Mouse (Mus musculus) C2C12 (cell line): Measurements from ENCODE around the gene Scap.

Experiments
- CTCF ChIP-seq: IDR thresholded peaks from one replicate; pipeline ENCODE4 v1.5.1; 2011; ENCODE audit not compliant: control insufficient read depth, insufficient read depth, insufficient read length
- FOSL1 ChIP-seq: IDR thresholded peaks from one replicate; pipeline ENCODE4 v1.8.0; 2011; ENCODE audit warnings: mild to moderate bottlenecking, low read length; ENCODE audit not compliant: poor library complexity, insufficient read depth, severe bottlenecking
- MYOD1 ChIP-seq: IDR thresholded peaks from one replicate; pipeline ENCODE4 v1.6.1; 2011; ENCODE audit warnings: low read depth; ENCODE audit not compliant: control insufficient read depth, insufficient read length
- MYOG ChIP-seq: IDR thresholded peaks from one replicate; pipeline ENCODE4 v1.6.1; 2011; ENCODE audit not compliant: control insufficient read depth, insufficient read length; ENCODE audit errors: extremely low read depth
- USF1 ChIP-seq: IDR thresholded peaks from one replicate; pipeline ENCODE4 v1.6.1; 2011; ENCODE audit warnings: low read depth, mild to moderate bottlenecking, control low read depth, moderate library complexity

- TF ChIP-seq CTCF (no peak), USF1 (no peak), MYOD1 (no peak), MYOG (no peak), FOSL1 (no peak)
Measured at GRCm38 (mm10) chr9:110293873-110294415, 39.1 kb upstream of the Scap start.
